In genomic region chr11:49111000-49111399, GRCm38 (mm10) we compare ENCODE assay signal across 33 mouse cellular contexts. TPM values are rescaled to one million over a fixed set of nuclear protein-coding genes. Genes with fewer than 3 reads are reported as not detected.
"Had no signal": no experiment of that assay in that cellular context is flagged by ENCODE, and none has a peak within 500 bp of the region (broad histone marks: within the 10 kb centered on the region; RNA-seq: fewer than 3 reads in every experiment).

No protein-coding gene starts in this region.

- H3K9me3 ChIP-seq: limb, embryonic 10.5 days; limb, embryonic 13.5 days; liver, embryonic 12.5 days; liver, embryonic 15.5 days; lung, embryonic 15.5 days; megakaryocyte, embryonic 14.5 days; midbrain, embryonic 10.5 days; midbrain, embryonic 13.5 days; neural tube, embryonic 13.5 days had no signal

- H3K36me3 ChIP-seq: limb, embryonic 10.5 days; limb, embryonic 13.5 days; liver, embryonic 12.5 days; liver, embryonic 15.5 days; lung, embryonic 15.5 days; midbrain, embryonic 10.5 days; midbrain, embryonic 13.5 days; neural tube, embryonic 13.5 days had no signal

- H3K4me2 ChIP-seq: limb, embryonic 13.5 days; liver, embryonic 12.5 days; liver, embryonic 15.5 days; lung, embryonic 15.5 days; midbrain, embryonic 13.5 days; neural tube, embryonic 13.5 days had no signal

- H3K27me3 ChIP-seq: limb, embryonic 13.5 days; liver, embryonic 12.5 days; liver, embryonic 15.5 days; lung, embryonic 15.5 days; megakaryocyte, embryonic 14.5 days; midbrain, embryonic 13.5 days; neural tube, embryonic 13.5 days had no signal

- ATAC-seq: liver, embryonic 12.5 days; midbrain, embryonic 13.5 days; midbrain, embryonic 16.5 days had no signal

- H3K9ac ChIP-seq: limb, embryonic 13.5 days; liver, embryonic 12.5 days; liver, embryonic 15.5 days; lung, embryonic 15.5 days; midbrain, embryonic 13.5 days; neural tube, embryonic 13.5 days had no signal

- DNase-seq: kidney, adult 9 months; kidney, postnatal 25 days; layer of hippocampus, adult 9-11 months; liver; lung, adult 18-20 months; lung, postnatal 10 days; lung, postnatal 36 days; retina, postnatal 1 day; right cerebral cortex, postnatal 4 days; thymus, adult 2 months; thymus, postnatal 14 days; thymus, postnatal 4 days had no signal

- H3K4me1 ChIP-seq: limb, embryonic 10.5 days; limb, embryonic 13.5 days; liver, embryonic 12.5 days; liver, embryonic 15.5 days; lung, embryonic 15.5 days; midbrain, embryonic 13.5 days; neural tube, embryonic 13.5 days had no signal

- H3K4me3 ChIP-seq: layer of hippocampus, adult 2 months; limb, embryonic 10.5 days; limb, embryonic 13.5 days; liver, embryonic 12.5 days; liver, embryonic 15.5 days; lung, embryonic 15.5 days; megakaryocyte, embryonic 14.5 days; midbrain, embryonic 10.5 days; midbrain, embryonic 13.5 days; myocyte; neural tube, embryonic 13.5 days had no signal

- H3K27ac ChIP-seq: kidney, postnatal 0 days; layer of hippocampus, adult 2 months; limb, embryonic 10.5 days; limb, embryonic 13.5 days; liver, embryonic 12.5 days; liver, embryonic 15.5 days; lung, embryonic 15.5 days; midbrain, embryonic 10.5 days; midbrain, embryonic 13.5 days; neural tube, embryonic 13.5 days; stomach, postnatal 0 days had no signal

RNA-seq across cellular contexts. Expression of gene Olfr1396, which starts 3.7 kb away (rescaled TPM):
- total RNA-seq: layer of hippocampus, adult 2 months; layer of hippocampus, postnatal 25 days; left cerebral cortex, adult 18-20 months; left cerebral cortex, postnatal 25 days; monocyte, adult 5-6 weeks; neutrophil, adult 5-6 weeks had no signal
- polyA plus RNA-seq: kidney, postnatal 0 days; large intestine, adult 2 months; limb, embryonic 10.5 days; liver, embryonic 12.5 days; liver, embryonic 15.5 days; lung, embryonic 15.5 days; midbrain, embryonic 10.5 days; midbrain, embryonic 13.5 days; midbrain, embryonic 16.5 days; myocyte; neural tube, embryonic 13.5 days; stomach, embryonic 14.5 days had no signal

RNA-seq across cellular contexts. Expression of gene Olfr1395, which starts 31.1 kb away (rescaled TPM):
- total RNA-seq: layer of hippocampus, adult 2 months; layer of hippocampus, postnatal 25 days; left cerebral cortex, adult 18-20 months; left cerebral cortex, postnatal 25 days; monocyte, adult 5-6 weeks; neutrophil, adult 5-6 weeks had no signal
- polyA plus RNA-seq: kidney, postnatal 0 days; large intestine, adult 2 months; limb, embryonic 10.5 days; limb, embryonic 13.5 days; liver, embryonic 12.5 days; liver, embryonic 15.5 days; lung, embryonic 15.5 days; midbrain, embryonic 10.5 days; midbrain, embryonic 13.5 days; midbrain, embryonic 16.5 days; myocyte; neural tube, embryonic 13.5 days; stomach, embryonic 14.5 days; stomach, postnatal 0 days; thymus, adult 2 months had no signal

RNA-seq across cellular contexts. Expression of gene Olfr1394, which starts 43.2 kb away (rescaled TPM):
- total RNA-seq: layer of hippocampus, adult 2 months; layer of hippocampus, postnatal 25 days; left cerebral cortex, adult 18-20 months; left cerebral cortex, postnatal 25 days; monocyte, adult 5-6 weeks; neutrophil, adult 5-6 weeks had no signal
- polyA plus RNA-seq: kidney, postnatal 0 days; large intestine, adult 2 months; limb, embryonic 10.5 days; limb, embryonic 13.5 days; liver, embryonic 12.5 days; liver, embryonic 15.5 days; lung, embryonic 15.5 days; midbrain, embryonic 10.5 days; midbrain, embryonic 13.5 days; midbrain, embryonic 16.5 days; myocyte; neural tube, embryonic 13.5 days; stomach, embryonic 14.5 days; stomach, postnatal 0 days; thymus, adult 2 months had no signal

RNA-seq across cellular contexts. Expression of gene Tgtp2, which starts 47.0 kb away (rescaled TPM):
- polyA plus RNA-seq: limb, embryonic 10.5 days; limb, embryonic 13.5 days; midbrain, embryonic 10.5 days; midbrain, embryonic 13.5 days; midbrain, embryonic 16.5 days had no signal
